Mouse (Mus musculus) myocyte (in vitro differentiated cells): ENCODE measurements at regions not wholly inside any gene's neighbourhood (a gene's known extent, or its start where the extent isn't known, plus 50 kb on each side); places are given as distances from the start of the nearest gene placed in this dataset.

Experiments used
- CEBPB ChIP-seq: IDR thresholded peaks from 2 replicates; pipeline ENCODE4 v1.6.1; 2011; ENCODE audit warnings: mild to moderate bottlenecking, moderate library complexity; ENCODE audit not compliant: poor library complexity, insufficient read depth, severe bottlenecking
- E2F4 ChIP-seq: IDR thresholded peaks from one replicate; pipeline ENCODE4 v1.6.1; 2011; ENCODE audit warnings: mild to moderate bottlenecking, control low read depth, moderate library complexity; ENCODE audit not compliant: insufficient read depth
- MAX ChIP-seq: IDR thresholded peaks from one replicate; pipeline ENCODE4 v1.6.1; 2011; ENCODE audit warnings: low read depth, mild to moderate bottlenecking, control low read depth
- MYOG ChIP-seq, 3 experiments: IDR thresholded peaks; one replicate each; pipeline ENCODE4 v1.6.1; 2011; ENCODE audit warnings: control low read depth in 2 of 3, low read depth in 2 of 3, mild to moderate bottlenecking in 2 of 3; ENCODE audit not compliant: insufficient read length in 2 of 3, control insufficient read depth in 1 of 3, insufficient read depth in 1 of 3
- POLR2A ChIP-seq: IDR thresholded peaks from one replicate; pipeline ENCODE4 v1.6.1; 2011; ENCODE audit warnings: low read depth, mild to moderate bottlenecking, control low read depth, moderate library complexity; ENCODE audit not compliant: insufficient read length
- POLR2AphosphoS2 ChIP-seq: IDR thresholded peaks from one replicate; pipeline ENCODE4 v1.6.1; 2011; ENCODE audit warnings: low read depth, control low read depth; ENCODE audit not compliant: insufficient read length
- SRF ChIP-seq: IDR thresholded peaks from one replicate; pipeline ENCODE4 v1.6.1; 2011; ENCODE audit warnings: low read depth; ENCODE audit not compliant: control insufficient read depth, insufficient read length
- TCF12 ChIP-seq: IDR thresholded peaks from one replicate; pipeline ENCODE4 v1.6.1; 2011; ENCODE audit warnings: mild to moderate bottlenecking, control low read depth; ENCODE audit not compliant: poor library complexity, insufficient read depth, severe bottlenecking
- TCF3 ChIP-seq: IDR thresholded peaks from one replicate; pipeline ENCODE4 v1.6.1; 2011; ENCODE audit warnings: low read depth, control low read depth; ENCODE audit not compliant: insufficient read length

- TF ChIP-seq POLR2A, result no peak
- no peak for TF ChIP-seq TCF3
- no peak for TF ChIP-seq MYOG (IDR thresholded peaks at IDR 0.05; ENCODE audit: control insufficient read depth in 1 of 3, insufficient read depth in 1 of 3, insufficient read length in 2 of 3, low read depth in 2 of 3)
- no peak for TF ChIP-seq POLR2AphosphoS2
- no peak for TF ChIP-seq SRF
- TF ChIP-seq MAX, result no peak
- TF ChIP-seq TCF12, result no peak
- no peak for TF ChIP-seq CEBPB
- no peak for TF ChIP-seq E2F4
Measured at GRCm38 (mm10) chr12:33731937-33732336, 196.3 kb upstream of the Ferd3l start.
